ENCODE assay signal across 8 mouse cellular contexts in genomic region chr11:117655292-117656076, GRCm38 (mm10). TPM values are rescaled to one million over a fixed set of nuclear protein-coding genes. Genes with fewer than 3 reads are reported as not detected.
DNase-seq lines count a peak whose midpoint lies in the region; ATAC-seq and TF ChIP-seq lines count a peak whose summit lies in the region.

No protein-coding gene starts in this region.

- peak; percentile 37 for ATAC-seq in forebrain, embryonic 11.5 days (replicated peaks; ENCODE audit: low FRiP score)
- no peak for ATAC-seq in heart, embryonic 15.5 days (replicated peaks; ENCODE audit: insufficient number of reproducible peaks, insufficient read depth, low FRiP score, low read depth)
- ATAC-seq in liver, embryonic 16.5 days (ENCODE audit: low read depth), result no peak
- no peak for ATAC-seq in neural tube, embryonic 15.5 days (ENCODE audit: low FRiP score)

- peak; percentile 39 for DNase-seq in c-Kit-positive CD71-positive TER-119-negative erythroid progenitor cells, embryonic 14.5 days (ENCODE audit: low read depth)
- peak; percentile 81 for DNase-seq in forebrain, embryonic 11.5 days (ENCODE audit: low spot score)
- DNase-seq in kidney, postnatal 36 days, result peak; percentile 31 to 61
- peak; percentile 70 for DNase-seq in thymus, adult 2 months

- peaks cover 25% of the 10 kb centered on the region for H3K27me3 ChIP-seq in E14TG2a.4 (ENCODE audit: insufficient read depth, low read length)
- no peaks in the 10 kb centered on the region; the same call in 1 of the 2 replicates for H3K27me3 ChIP-seq in forebrain, embryonic 11.5 days (ENCODE audit: control insufficient read depth, insufficient read depth, low read length)
- peaks cover 17% of the 10 kb centered on the region; the same call in 1 of the 2 replicates for H3K27me3 ChIP-seq in heart, embryonic 15.5 days
- peaks cover 26% of the 10 kb centered on the region for H3K27me3 ChIP-seq in liver, embryonic 16.5 days (ENCODE audit: control insufficient read depth, insufficient read depth, low read depth, low read length)
- H3K27me3 ChIP-seq in neural tube, embryonic 15.5 days (replicated peaks), result 0 out of 2 replicates have a peak, but pooled peaks cover 4% of the 10 kb centered on the region
- no peaks in the 10 kb centered on the region for H3K27me3 ChIP-seq in thymus, adult 2 months (ENCODE audit: control insufficient read depth, insufficient read depth, low read length)

- peak overlapping the region; percentile 70 for H3K4me2 ChIP-seq in forebrain, embryonic 11.5 days (ENCODE audit: low read depth, low read length, severe bottlenecking)
- peak overlapping the region; percentile 81 for H3K4me2 ChIP-seq in heart, embryonic 15.5 days
- peak overlapping the region; percentile 98 for H3K4me2 ChIP-seq in liver, embryonic 16.5 days (ENCODE audit: low read depth, low read length)
- H3K4me2 ChIP-seq in neural tube, embryonic 15.5 days, result peak overlapping the region; percentile 81

- peak overlapping the region; percentile 90 for H3K27ac ChIP-seq in forebrain, embryonic 11.5 days (ENCODE audit: low read depth, low read length)
- H3K27ac ChIP-seq in heart, embryonic 15.5 days, result peak overlapping the region; percentile 98
- peak overlapping the region; percentile 79; the same call in 1 of the 2 replicates for H3K27ac ChIP-seq in liver, embryonic 16.5 days (ENCODE audit: low read length)
- peak overlapping the region; percentile 99 for H3K27ac ChIP-seq in neural tube, embryonic 15.5 days (replicated peaks)
- peak overlapping the region; percentile 13; the same call in 1 of the 2 replicates for H3K27ac ChIP-seq in thymus, adult 2 months (ENCODE audit: control insufficient read depth, insufficient read depth, low read length)

- 0 out of 2 replicates have a peak, but pooled peaks cover 6% of the 10 kb centered on the region for H3K36me3 ChIP-seq in E14TG2a.4 (ENCODE audit: insufficient read depth, low read length)
- H3K36me3 ChIP-seq in forebrain, embryonic 11.5 days (ENCODE audit: control insufficient read depth, insufficient read depth, low read length), result no peaks in the 10 kb centered on the region
- H3K36me3 ChIP-seq in heart, embryonic 15.5 days, result no peaks in the 10 kb centered on the region
- H3K36me3 ChIP-seq in liver, embryonic 16.5 days (ENCODE audit: control insufficient read depth, insufficient read depth), result no peaks in the 10 kb centered on the region
- H3K36me3 ChIP-seq in neural tube, embryonic 15.5 days, result no peaks in the 10 kb centered on the region
- no peaks in the 10 kb centered on the region for H3K36me3 ChIP-seq in thymus, adult 2 months (ENCODE audit: control insufficient read depth, insufficient read depth, low read length)

- H3K9me3 ChIP-seq in E14TG2a.4 (ENCODE audit: low read length), result no peaks in the 10 kb centered on the region
- no peaks in the 10 kb centered on the region for H3K9me3 ChIP-seq in forebrain, embryonic 11.5 days (ENCODE audit: control insufficient read depth, low read length)
- no peaks in the 10 kb centered on the region for H3K9me3 ChIP-seq in heart, embryonic 15.5 days (replicated peaks)
- no peaks in the 10 kb centered on the region for H3K9me3 ChIP-seq in liver, embryonic 16.5 days (replicated peaks; ENCODE audit: control insufficient read depth, low read length)
- no peaks in the 10 kb centered on the region for H3K9me3 ChIP-seq in neural tube, embryonic 15.5 days (replicated peaks)

- H3K9ac ChIP-seq in forebrain, embryonic 11.5 days (ENCODE audit: low read length), result peak overlapping the region; percentile 96
- H3K9ac ChIP-seq in heart, embryonic 15.5 days, result peak overlapping the region; percentile 95
- H3K9ac ChIP-seq in liver, embryonic 16.5 days (ENCODE audit: low read depth, low read length), result peak overlapping the region; percentile 80
- H3K9ac ChIP-seq in neural tube, embryonic 15.5 days (replicated peaks), result peak overlapping the region; percentile 93

- H3K4me1 ChIP-seq in E14TG2a.4 (replicated peaks; ENCODE audit: low read depth, low read length), result peaks cover 66% of the 10 kb centered on the region
- H3K4me1 ChIP-seq in forebrain, embryonic 11.5 days (replicated peaks; ENCODE audit: control insufficient read depth, insufficient read depth, low read length), result peaks cover 9% of the 10 kb centered on the region
- H3K4me1 ChIP-seq in heart, embryonic 15.5 days (replicated peaks), result peaks cover 34% of the 10 kb centered on the region
- peaks cover 25% of the 10 kb centered on the region for H3K4me1 ChIP-seq in liver, embryonic 16.5 days (ENCODE audit: control insufficient read depth, low read depth, low read length)
- peaks cover 55% of the 10 kb centered on the region for H3K4me1 ChIP-seq in neural tube, embryonic 15.5 days
- peaks cover 13% of the 10 kb centered on the region for H3K4me1 ChIP-seq in thymus, adult 2 months (replicated peaks; ENCODE audit: control insufficient read depth, insufficient read depth, low read length)

- under 1% methylated on average over 80 of the region's 80 CpGs for WGBS in forebrain, embryonic 11.5 days
- under 1% methylated on average over 80 of the region's 80 CpGs for WGBS in heart, embryonic 15.5 days
- under 1% methylated on average over 74 of the region's 80 CpGs for WGBS in liver, embryonic 16.5 days (ENCODE audit: insufficient replicate concordance)
- WGBS in neural tube, embryonic 15.5 days, result under 1% methylated on average over 75 of the region's 80 CpGs
- under 1% methylated on average over 80 of the region's 80 CpGs for WGBS in thymus, adult 2 months

- TF ChIP-seq CTCF in E14TG2a.4 (conservative IDR thresholded peaks at IDR 0.05; ENCODE audit: low read length), result no peak
- no peak for TF ChIP-seq CTCF in thymus, adult 2 months (IDR thresholded peaks at IDR 0.05; ENCODE audit: borderline replicate concordance, control insufficient read depth, extremely low read depth, insufficient read depth, low read length, poor library complexity)

- peak; percentile 49; the same call in 1 of the 2 replicates for TF ChIP-seq POLR2A in thymus, adult 2 months (IDR thresholded peaks at IDR 0.05; ENCODE audit: control insufficient read depth, extremely low read depth, insufficient read depth, low read length, poor library complexity)

- H3K4me3 ChIP-seq in E14TG2a.4 (replicated peaks; ENCODE audit: low read length), result peak overlapping the region; percentile 89
- H3K4me3 ChIP-seq in forebrain, embryonic 11.5 days (ENCODE audit: low read depth, low read length), result peak overlapping the region; percentile 98
- H3K4me3 ChIP-seq in heart, embryonic 15.5 days, result peak overlapping the region; percentile 92
- H3K4me3 ChIP-seq in liver, embryonic 16.5 days (ENCODE audit: low read depth, low read length), result peak overlapping the region; percentile 85
- peak overlapping the region; percentile 89 for H3K4me3 ChIP-seq in neural tube, embryonic 15.5 days (replicated peaks)
- H3K4me3 ChIP-seq in thymus, adult 2 months (ENCODE audit: control insufficient read depth, insufficient read depth, low read length), result peak overlapping the region; percentile 66

RNA-seq across cellular contexts. Expression of gene Tnrc6c, which starts 1.4 kb away (rescaled TPM):
- polyA plus RNA-seq in forebrain, embryonic 11.5 days (2014; fragmentation: Nextera tagmentation; extraction: Ambion mirVana), result 18.5 and 18.8 TPM in 2 replicates
- 6.6 and 7.3 TPM in 2 replicates for polyA plus RNA-seq in heart, embryonic 15.5 days (2015; fragmentation: Nextera tagmentation; extraction: Ambion mirVana)
- polyA plus RNA-seq in liver, embryonic 16.5 days (2015; fragmentation: Nextera tagmentation; extraction: Ambion mirVana), result 2.1 and 2.4 TPM in 2 replicates
- polyA plus RNA-seq in neural tube, embryonic 15.5 days (2015; fragmentation: Nextera tagmentation; extraction: Ambion mirVana), result 20.5 and 23.6 TPM in 2 replicates
- polyA plus RNA-seq in thymus, adult 2 months (2012; rRNA removed), result 75.0 and 89.7 TPM in 2 replicates

Comparison
In these comparisons a context has a peak if more than half of its experiments do, and no peak if none do; other contexts are left out.
1. H3K27ac ChIP-seq: peak in every context shown above with its lines; median percentile 99 in neural tube, embryonic 15.5 days; 98 in heart, embryonic 15.5 days; 90 in forebrain, embryonic 11.5 days; 79 in liver, embryonic 16.5 days; 13 in thymus, adult 2 months.